ENCODE assay signal across 8 mouse cellular contexts in genomic region chr15:79380468-79381444, GRCm38 (mm10). TPM values are rescaled to one million over a fixed set of nuclear protein-coding genes. Genes with fewer than 3 reads are reported as not detected.
DNase-seq lines count a peak whose midpoint lies in the region; ATAC-seq lines count a peak whose summit lies in the region.

No protein-coding gene starts in this region.

- H3K36me3 ChIP-seq in forebrain, embryonic 15.5 days: peaks cover 24% of the 10 kb centered on the region
- peaks cover 29% of the 10 kb centered on the region for H3K36me3 ChIP-seq in hindbrain, embryonic 10.5 days

- no peak overlapping the region for H3K9ac ChIP-seq in forebrain, embryonic 15.5 days (replicated peaks)

- no peaks in the 10 kb centered on the region for H3K9me3 ChIP-seq in forebrain, embryonic 15.5 days
- no peaks in the 10 kb centered on the region for H3K9me3 ChIP-seq in hindbrain, embryonic 10.5 days

- 36% methylated on average over 23 of the region's 23 CpGs for WGBS in forebrain, embryonic 15.5 days
- 56% methylated on average over 23 of the region's 23 CpGs for WGBS in hindbrain, embryonic 10.5 days

- H3K4me1 ChIP-seq in forebrain, embryonic 15.5 days: peaks cover 17% of the 10 kb centered on the region
- H3K4me1 ChIP-seq in hindbrain, embryonic 10.5 days (replicated peaks): peaks cover 14% of the 10 kb centered on the region

- H3K27ac ChIP-seq in forebrain, embryonic 15.5 days (replicated peaks): peak overlapping the region; percentile 83
- H3K27ac ChIP-seq in hindbrain, embryonic 10.5 days: 0 out of 2 replicates have a peak overlapping the region, but pooled peaks have one; percentile 18

- no peak for DNase-seq in frontal cortex, postnatal 14 days (ENCODE audit: low spot score in 2 of 2)
- DNase-seq in c-Kit-positive CD71-positive TER-119-negative erythroid progenitor cells, embryonic 14.5 days (ENCODE audit: low read depth): peak; percentile 44
- peak; percentile 88 for DNase-seq in hindbrain, embryonic 10.5 days (ENCODE audit: low spot score)
- DNase-seq in left cerebral cortex, adult 11 months (ENCODE audit: low spot score): peak; percentile 59
- DNase-seq in lung, postnatal 25 days (ENCODE audit: low spot score): peak; percentile 85
- peak; percentile 49 for DNase-seq in right cerebral cortex, postnatal 25 days

- ATAC-seq in frontal cortex, adult (ENCODE audit: low TSS enrichment): peak; percentile 73
- peak; percentile 38 for ATAC-seq in forebrain, embryonic 15.5 days (replicated peaks)

- no peak overlapping the region for H3K4me3 ChIP-seq in forebrain, embryonic 15.5 days
- H3K4me3 ChIP-seq in hindbrain, embryonic 10.5 days: no peak overlapping the region

- peak overlapping the region; percentile 27 for H3K4me2 ChIP-seq in forebrain, embryonic 15.5 days (replicated peaks)

- H3K27me3 ChIP-seq in forebrain, embryonic 15.5 days: no peaks in the 10 kb centered on the region
- H3K27me3 ChIP-seq in hindbrain, embryonic 10.5 days (ENCODE audit: insufficient read depth, poor library complexity, severe bottlenecking): no peaks in the 10 kb centered on the region

RNA-seq across cellular contexts. Expression of gene Tmem184b, which starts 22.6 kb away (rescaled TPM):
- polyA plus RNA-seq in forebrain, embryonic 15.5 days (2015; fragmentation: Nextera tagmentation; extraction: Ambion mirVana): 37.5 and 40.8 TPM in 2 replicates
- 54.8 and 56.2 TPM in 2 replicates for polyA plus RNA-seq in hindbrain, embryonic 10.5 days (2016; fragmentation: Nextera tagmentation; extraction: Ambion mirVana)

RNA-seq across cellular contexts. Expression of gene Maff, which starts 34.3 kb away (rescaled TPM):
- 0.79 and 0.97 TPM in 2 replicates for polyA plus RNA-seq in forebrain, embryonic 15.5 days (2015; fragmentation: Nextera tagmentation; extraction: Ambion mirVana)
- polyA plus RNA-seq in hindbrain, embryonic 10.5 days (2016; fragmentation: Nextera tagmentation; extraction: Ambion mirVana): 0.97 and 1.1 TPM in 2 replicates

RNA-seq across cellular contexts. Expression of gene Pla2g6, which starts 52.6 kb away (rescaled TPM):
- 25.8 and 29.5 TPM in 2 replicates for polyA plus RNA-seq in forebrain, embryonic 15.5 days (2015; fragmentation: Nextera tagmentation; extraction: Ambion mirVana)
- 24.2 and 25.3 TPM in 2 replicates for polyA plus RNA-seq in hindbrain, embryonic 10.5 days (2016; fragmentation: Nextera tagmentation; extraction: Ambion mirVana)

Comparison
In these comparisons a context has a peak if more than half of its experiments do, and no peak if none do; other contexts are left out.
1. DNase-seq: peak in c-Kit-positive CD71-positive TER-119-negative erythroid progenitor cells, embryonic 14.5 days (single experiment), hindbrain, embryonic 10.5 days (single experiment), left cerebral cortex, adult 11 months (single experiment), lung, postnatal 25 days (single experiment) and right cerebral cortex, postnatal 25 days (single experiment); none in frontal cortex, postnatal 14 days (0 of 2).